Mouse (Mus musculus) embryo, embryonic 11.5 days (tissue): ENCODE measurements around the gene Dmkn.

Experiments
- DNase-seq: peaks from one replicate; pipeline ENCODE4 v3.0.0-alpha.2; 2012; ENCODE audit warnings: low read depth, low spot score

Gene Dmkn

DNA sequence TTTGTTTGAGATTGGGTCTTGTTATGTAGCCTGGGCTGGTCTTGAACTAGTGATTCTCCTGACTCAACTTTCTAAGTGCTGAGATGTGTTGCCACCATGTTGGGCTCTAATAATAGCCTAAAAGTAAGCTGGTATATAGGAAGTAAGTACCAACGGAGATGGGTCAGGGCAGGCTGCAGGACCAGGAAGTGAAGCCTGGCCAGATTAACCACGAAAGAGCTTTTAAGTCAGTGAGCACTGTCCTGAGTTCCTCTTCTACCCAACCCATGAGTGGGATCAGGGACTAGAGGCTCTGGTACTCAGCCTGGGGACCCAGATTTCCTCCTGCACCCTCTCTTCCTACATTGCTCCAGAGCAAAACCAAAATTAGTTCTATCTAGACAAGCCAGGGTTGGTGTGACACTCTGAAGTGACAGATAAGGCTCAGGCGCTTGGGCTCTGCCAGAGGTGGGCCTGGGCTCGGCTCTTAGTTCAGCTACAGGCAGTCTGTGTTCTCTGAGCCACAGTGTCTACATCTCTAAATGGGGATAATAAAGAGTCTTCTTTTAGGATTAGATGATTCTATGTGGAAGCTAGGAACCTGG, 1.7 kb upstream of the Dmkn start:
- no peak for DNase-seq

GRCm38 (mm10) chr7:30765173-30765572, 1.6 kb downstream of the Dmkn start:
- no peak for DNase-seq

DNA sequence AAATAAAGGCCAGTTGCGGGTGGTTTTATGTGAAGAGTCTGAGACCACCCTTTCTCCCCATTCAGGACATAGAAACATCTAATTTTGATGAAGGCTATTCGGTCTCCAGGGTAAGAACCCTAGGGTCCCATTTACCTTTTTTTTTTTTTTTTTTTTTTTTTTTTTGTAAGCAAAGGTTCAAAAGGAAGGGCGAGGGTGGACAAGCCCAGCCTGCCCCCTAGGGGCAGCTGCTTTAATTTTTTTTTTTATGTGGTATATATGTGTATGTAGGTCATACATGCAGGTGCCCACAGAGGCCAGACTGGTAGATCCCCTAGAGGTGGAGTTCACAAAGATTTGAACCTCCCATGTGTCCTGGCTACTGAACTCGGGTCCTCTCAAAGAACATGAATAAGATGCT, 2.9 kb downstream of the Dmkn start:
- no peak for DNase-seq

DNA sequence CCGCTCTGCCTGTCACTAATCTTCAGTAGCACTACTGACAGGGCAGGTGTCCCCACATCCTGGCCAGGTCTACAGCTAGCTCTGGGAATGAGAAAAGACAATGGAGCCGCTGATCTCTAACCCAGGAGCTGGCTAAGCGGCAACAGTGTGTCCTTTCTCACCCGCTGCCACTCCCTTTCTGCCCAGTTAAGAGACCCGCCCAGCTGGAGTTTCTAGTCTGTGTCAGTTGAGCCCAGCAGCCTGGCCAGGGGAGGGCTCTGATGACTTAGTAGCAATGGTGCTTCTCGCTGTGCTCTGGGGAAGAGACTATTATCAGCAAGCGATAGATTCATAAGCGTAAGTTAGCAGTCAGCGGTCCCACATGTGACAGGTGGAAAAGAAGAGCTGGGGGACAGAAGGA, 5.7 kb downstream of the Dmkn start:
- no peak for DNase-seq

- no peak for DNase-seq
These were observed 12.5 kb downstream of the Dmkn start for GRCm38 (mm10) chr7:30776104-30776503.

- DNase-seq, result no peak
These were observed 13.6 kb downstream of the Dmkn start for GRCm38 (mm10) chr7:30777081-30777579.

GRCm38 (mm10) chr7:30777911-30778310, 14.4 kb downstream of the Dmkn start:
- no peak for DNase-seq

GRCm38 (mm10) chr7:30781792-30782191, 18.2 kb downstream of the Dmkn start:
- DNase-seq, result no peak

DNA sequence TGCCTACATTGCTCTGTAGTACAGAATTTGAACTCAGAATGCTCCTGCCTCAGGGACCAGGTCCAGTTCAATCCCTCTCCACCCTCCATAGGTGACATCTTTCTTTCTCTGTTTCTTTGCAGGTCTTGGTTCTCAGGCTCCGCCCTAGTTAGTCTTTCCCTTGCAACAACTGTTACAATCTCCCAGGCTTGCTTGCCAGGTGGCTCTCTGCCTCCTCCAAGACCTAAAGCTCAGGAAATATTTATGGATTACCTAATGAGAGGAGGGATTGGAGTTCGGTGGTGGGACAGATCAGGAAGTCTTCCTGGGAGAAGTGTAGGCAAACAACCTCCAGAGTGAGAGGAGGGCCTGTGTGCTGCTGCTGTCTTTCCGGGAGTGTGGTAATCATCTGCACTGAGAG, 19.1 kb downstream of the Dmkn start:
- DNase-seq, result no peak

GRCm38 (mm10) chr7:30785154-30785553, 21.6 kb downstream of the Dmkn start:
- DNase-seq, result no peak

DNA sequence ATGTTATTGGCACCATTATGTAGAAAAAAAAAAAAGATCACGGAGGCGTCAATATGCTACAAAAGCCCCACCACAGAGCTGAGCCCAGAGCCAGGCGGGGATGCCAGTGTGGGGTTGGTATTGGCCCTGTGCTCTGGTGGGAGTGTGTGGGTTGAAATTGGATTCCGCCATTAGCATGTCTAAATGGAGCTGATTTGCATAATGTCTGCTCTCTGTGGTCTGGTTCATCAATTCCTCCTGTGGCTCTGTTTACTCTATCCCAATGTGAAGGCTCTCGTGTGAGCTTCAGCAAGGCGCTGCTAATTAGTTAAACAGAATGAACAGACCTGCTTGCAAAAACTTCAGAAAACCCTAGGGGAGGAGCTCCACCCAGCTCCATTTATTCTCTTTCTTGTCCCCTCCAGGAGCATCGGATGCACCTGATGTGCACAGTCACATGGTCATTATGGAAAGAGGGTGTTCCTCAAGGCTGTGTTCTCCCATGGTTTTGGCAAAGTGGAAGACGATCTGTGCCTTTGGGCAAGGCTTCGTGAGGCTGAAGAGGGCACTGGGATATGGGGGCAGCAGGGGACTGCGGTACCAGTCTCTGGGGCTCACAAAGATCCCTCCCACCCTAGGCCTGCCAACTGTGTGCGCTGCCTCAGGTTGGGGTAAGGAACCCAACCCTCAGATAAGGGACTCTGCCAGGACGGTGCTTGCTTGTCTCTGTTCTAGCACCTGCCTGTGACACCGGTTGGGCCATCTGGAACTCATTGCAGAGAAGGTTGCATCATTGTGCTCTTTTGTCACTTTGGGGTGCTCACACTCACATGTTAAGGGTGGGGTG, 22.4 kb downstream of the Dmkn start:
- no peak for DNase-seq

GRCm38 (mm10) chr7:30787377-30788022, 23.9 kb downstream of the Dmkn start, which contains the start of gene Krtdap:
TSS of gene Krtdap (plus strand) at chr7:30787896.
- no peak for DNase-seq

DNA sequence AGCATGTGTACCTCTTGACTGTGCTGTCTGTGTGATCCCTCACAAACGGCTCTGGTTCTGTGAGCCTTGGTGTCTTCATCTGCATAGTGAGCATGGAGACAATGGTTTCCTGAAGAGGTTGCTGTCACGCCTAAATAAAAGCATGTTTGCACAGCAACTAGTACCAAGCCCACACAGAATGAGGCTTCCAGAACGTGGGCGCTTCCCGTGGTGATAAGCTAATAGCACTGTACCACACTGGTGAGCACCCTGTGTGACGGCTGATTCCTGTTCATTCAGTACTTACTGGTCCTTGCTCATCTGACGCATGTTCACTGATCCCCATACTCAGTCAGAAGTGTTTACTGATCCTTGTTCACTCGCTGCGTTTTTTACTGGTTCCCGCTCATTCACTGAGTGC, 26.6 kb downstream of the Dmkn start:
- no peak for DNase-seq

DNA sequence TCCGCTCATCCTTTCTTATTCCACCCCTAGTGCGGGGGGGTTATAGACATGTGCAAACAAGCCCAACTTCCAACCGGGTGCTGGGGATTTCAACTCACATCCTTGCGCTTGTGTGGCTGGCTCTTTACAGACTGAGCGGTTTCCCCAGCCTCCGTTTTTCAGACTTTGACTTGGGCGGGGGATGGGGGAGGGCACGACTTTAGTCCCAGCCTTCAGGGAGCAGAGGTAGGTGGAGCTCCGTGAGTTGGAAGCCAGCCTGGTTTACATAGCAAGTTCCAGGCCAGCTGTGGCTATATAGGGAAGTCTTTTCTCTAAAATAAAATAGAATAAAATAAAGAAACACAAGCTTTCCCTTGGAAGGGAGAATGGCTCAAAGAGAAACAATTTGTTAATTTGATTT, 28.4 kb downstream of the Dmkn start:
- no peak for DNase-seq

- DNase-seq, result no peak
These were observed 31.4 kb downstream of the Dmkn start for GRCm38 (mm10) chr7:30794921-30795320.

GRCm38 (mm10) chr7:30796790-30797189, 33.2 kb downstream of the Dmkn start:
- no peak for DNase-seq

- no peak for DNase-seq
These were observed 37.1 kb downstream of the Dmkn start for GRCm38 (mm10) chr7:30800653-30801052.

DNA sequence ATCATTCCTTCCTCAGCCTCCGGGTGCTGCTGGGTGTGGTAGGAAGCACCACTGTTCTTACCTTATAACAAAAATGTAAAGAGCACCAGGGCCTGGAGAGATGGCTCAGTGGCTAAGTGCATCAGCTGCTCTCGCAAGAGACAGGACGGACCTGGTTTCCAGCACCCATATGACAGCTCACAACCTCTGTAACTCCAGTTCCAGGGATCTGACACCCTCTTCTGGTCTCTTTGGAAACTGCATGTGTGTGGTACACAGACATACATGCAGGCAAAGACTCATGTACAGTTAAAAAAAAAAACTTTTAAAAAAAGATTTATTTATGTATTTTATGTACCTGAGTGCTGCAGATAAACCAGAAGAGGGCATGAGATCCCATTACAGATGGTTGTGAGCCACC, 39.7 kb downstream of the Dmkn start:
- no peak for DNase-seq

GRCm38 (mm10) chr7:30804026-30804715, 40.6 kb downstream of the Dmkn start:
- DNase-seq, result no peak

GRCm38 (mm10) chr7:30805924-30806323, 42.4 kb downstream of the Dmkn start:
- DNase-seq, result no peak

DNA sequence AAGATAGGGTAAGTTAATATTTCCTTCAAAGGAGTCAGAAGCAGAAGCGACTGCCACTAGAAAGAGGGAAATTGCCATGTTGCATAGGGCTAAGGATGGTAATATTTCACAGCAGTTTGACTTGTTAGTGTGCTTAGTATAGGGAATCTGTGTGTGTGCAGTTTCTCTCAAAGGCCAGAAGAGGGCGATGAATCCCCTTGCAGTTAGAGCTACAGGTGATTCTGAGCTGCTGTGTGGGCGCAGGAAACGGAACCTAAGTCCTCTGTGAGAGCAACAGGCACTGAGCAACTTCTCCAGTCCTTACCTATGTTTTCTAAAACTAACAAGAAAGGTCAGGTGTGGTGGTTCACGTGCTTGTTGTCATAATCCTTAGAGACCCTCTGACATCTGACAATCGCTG, 46.8 kb downstream of the Dmkn start:
- no peak for DNase-seq

- DNase-seq, result no peak
These were observed 48.3 kb downstream of the Dmkn start for GRCm38 (mm10) chr7:30811757-30812290.
